Comparison of ENCODE assay signal across 26 mouse cellular contexts in the genomic region with DNA sequence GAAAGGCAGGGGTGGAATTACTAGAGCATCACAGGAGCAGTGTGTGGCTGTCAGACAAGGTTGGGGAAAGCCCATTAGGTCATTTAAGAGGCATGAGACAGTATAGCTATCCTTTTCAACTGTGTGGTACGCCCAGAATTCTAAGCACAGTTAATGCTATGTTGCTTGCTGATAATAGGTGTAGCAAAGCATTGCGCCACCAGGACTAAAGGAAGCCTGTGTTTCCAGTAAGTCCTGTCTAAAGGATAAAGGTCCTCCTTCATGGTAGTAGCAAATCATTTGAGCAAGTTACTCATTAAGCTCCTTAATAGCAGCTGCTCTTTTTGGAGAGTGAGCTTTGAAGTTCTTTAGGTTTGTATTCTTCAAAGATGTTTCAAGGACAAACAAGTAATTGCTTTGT. TPM values are rescaled to one million over a fixed set of nuclear protein-coding genes. Genes with fewer than 3 reads are reported as not detected.
DNase-seq lines count a peak whose midpoint lies in the region; ATAC-seq and TF ChIP-seq lines count a peak whose summit lies in the region.
"Had no signal": no experiment of that assay in that cellular context is flagged by ENCODE, and none has a peak within 500 bp of the region (broad histone marks: within the 10 kb centered on the region; RNA-seq: fewer than 3 reads in every experiment).

No protein-coding gene starts in this region.

- no peak for ATAC-seq in kidney, embryonic 14.5 days (ENCODE audit: low FRiP score, low TSS enrichment)
- ATAC-seq in intestine, embryonic 15.5 days: peak; percentile 96
- peak; percentile 31; the same call in 1 of the 2 replicates for ATAC-seq in kidney, embryonic 16.5 days (ENCODE audit: low FRiP score, low TSS enrichment)
- ATAC-seq in liver, embryonic 16.5 days (ENCODE audit: low read depth): peak; percentile 62; the same call in 1 of the 2 replicates
- ATAC-seq: forebrain, postnatal 0 days had no signal

- H3K4me3 ChIP-seq in kidney, adult 2 months (ENCODE audit: insufficient read depth, low read depth, low read length): no peak overlapping the region
- H3K4me3 ChIP-seq in kidney, embryonic 14.5 days (ENCODE audit: low read length): no peak overlapping the region
- no peak overlapping the region for H3K4me3 ChIP-seq in intestine, embryonic 15.5 days (replicated peaks)
- H3K4me3 ChIP-seq in kidney, embryonic 16.5 days (ENCODE audit: low read length): no peak overlapping the region
- no peak overlapping the region for H3K4me3 ChIP-seq in liver, embryonic 16.5 days (ENCODE audit: low read depth, low read length)
- H3K4me3 ChIP-seq: embryonic facial prominence, embryonic 10.5 days; forebrain, embryonic 10.5 days; hindbrain, embryonic 13.5 days; limb, embryonic 12.5 days; megakaryocyte, embryonic 14.5 days; neural tube, embryonic 12.5 days had no signal

- H3K9me3 ChIP-seq in kidney, embryonic 14.5 days (ENCODE audit: control insufficient read depth, low read length): no peaks in the 10 kb centered on the region
- no peaks in the 10 kb centered on the region for H3K9me3 ChIP-seq in intestine, embryonic 15.5 days
- no peaks in the 10 kb centered on the region for H3K9me3 ChIP-seq in kidney, embryonic 16.5 days (ENCODE audit: low read length)
- no peaks in the 10 kb centered on the region for H3K9me3 ChIP-seq in liver, embryonic 16.5 days (replicated peaks; ENCODE audit: control insufficient read depth, low read length)
- H3K9me3 ChIP-seq: embryonic facial prominence, embryonic 10.5 days; forebrain, embryonic 10.5 days; hindbrain, embryonic 13.5 days; limb, embryonic 12.5 days; megakaryocyte, embryonic 14.5 days; neural tube, embryonic 12.5 days had no signal

- no peak for TF ChIP-seq CTCF in kidney, adult 2 months (conservative IDR thresholded peaks at IDR 0.05; ENCODE audit: insufficient read depth, insufficient read length, low read depth, low read length)

- H3K27me3 ChIP-seq in kidney, adult 2 months (replicated peaks; ENCODE audit: control insufficient read depth, insufficient read depth, low read length): no peaks in the 10 kb centered on the region
- no peaks in the 10 kb centered on the region for H3K27me3 ChIP-seq in kidney, embryonic 14.5 days (ENCODE audit: control insufficient read depth, insufficient read depth, low read length)
- H3K27me3 ChIP-seq in intestine, embryonic 15.5 days (replicated peaks): no peaks in the 10 kb centered on the region
- no peaks in the 10 kb centered on the region for H3K27me3 ChIP-seq in kidney, embryonic 16.5 days (ENCODE audit: insufficient read depth, low read length)
- H3K27me3 ChIP-seq in liver, embryonic 16.5 days (ENCODE audit: control insufficient read depth, insufficient read depth, low read depth, low read length): no peaks in the 10 kb centered on the region
- H3K27me3 ChIP-seq: hindbrain, embryonic 13.5 days; limb, embryonic 12.5 days; neural tube, embryonic 12.5 days had no signal

- 57% methylated on average over 2 of the region's 2 CpGs for WGBS in kidney, adult 2 months
- WGBS in kidney, embryonic 14.5 days: 85% methylated on average over 2 of the region's 2 CpGs
- 54% methylated on average over 2 of the region's 2 CpGs for WGBS in intestine, embryonic 15.5 days
- WGBS in kidney, embryonic 16.5 days: 84% methylated on average over 2 of the region's 2 CpGs
- WGBS in liver, embryonic 16.5 days (ENCODE audit: insufficient replicate concordance): 44% methylated on average over 2 of the region's 2 CpGs

- H3K9ac ChIP-seq in kidney, embryonic 14.5 days (ENCODE audit: low read depth, low read length): no peak overlapping the region
- H3K9ac ChIP-seq in intestine, embryonic 15.5 days: no peak overlapping the region
- H3K9ac ChIP-seq in kidney, embryonic 16.5 days (replicated peaks; ENCODE audit: low read length): no peak overlapping the region
- no peak overlapping the region for H3K9ac ChIP-seq in liver, embryonic 16.5 days (ENCODE audit: low read depth, low read length)
- H3K9ac ChIP-seq: forebrain, postnatal 0 days; hindbrain, embryonic 13.5 days; limb, embryonic 12.5 days; lung, embryonic 14.5 days; neural tube, embryonic 12.5 days had no signal

- peak overlapping the region; percentile 28; the same call in 1 of the 2 replicates for H3K27ac ChIP-seq in kidney, adult 2 months (ENCODE audit: insufficient read depth, low read depth, low read length)
- H3K27ac ChIP-seq in kidney, embryonic 14.5 days (ENCODE audit: low read depth, low read length): no peak overlapping the region
- no peak overlapping the region for H3K27ac ChIP-seq in intestine, embryonic 15.5 days
- H3K27ac ChIP-seq in kidney, embryonic 16.5 days (ENCODE audit: low read length): no peak overlapping the region
- H3K27ac ChIP-seq in liver, embryonic 16.5 days (ENCODE audit: low read length): peak overlapping the region; percentile 59
- H3K27ac ChIP-seq: embryonic facial prominence, embryonic 10.5 days; forebrain, embryonic 10.5 days; hindbrain, embryonic 13.5 days; limb, embryonic 12.5 days; neural tube, embryonic 12.5 days had no signal

- TF ChIP-seq POLR2A in kidney, adult 2 months (IDR thresholded peaks at IDR 0.05; ENCODE audit: low read depth, low read length): no peak

- peaks cover 6% of the 10 kb centered on the region; the same call in 1 of the 2 replicates for H3K4me1 ChIP-seq in kidney, adult 2 months (ENCODE audit: control insufficient read depth, insufficient read depth, low read length)
- H3K4me1 ChIP-seq in kidney, embryonic 14.5 days (ENCODE audit: control insufficient read depth, insufficient read depth, low read length): no peaks in the 10 kb centered on the region
- no peaks in the 10 kb centered on the region for H3K4me1 ChIP-seq in intestine, embryonic 15.5 days (replicated peaks)
- no peaks in the 10 kb centered on the region for H3K4me1 ChIP-seq in kidney, embryonic 16.5 days (ENCODE audit: insufficient read depth, low read length)
- H3K4me1 ChIP-seq in liver, embryonic 16.5 days (ENCODE audit: control insufficient read depth, low read depth, low read length): no peaks in the 10 kb centered on the region
- H3K4me1 ChIP-seq: embryonic facial prominence, embryonic 10.5 days; forebrain, embryonic 10.5 days; hindbrain, embryonic 13.5 days; limb, embryonic 12.5 days; megakaryocyte, embryonic 14.5 days; neural tube, embryonic 12.5 days had no signal

- H3K4me2 ChIP-seq in kidney, embryonic 14.5 days (replicated peaks; ENCODE audit: low read depth, low read length): no peak overlapping the region
- H3K4me2 ChIP-seq in intestine, embryonic 15.5 days (replicated peaks): no peak overlapping the region
- H3K4me2 ChIP-seq in kidney, embryonic 16.5 days (replicated peaks; ENCODE audit: low read depth, low read length): no peak overlapping the region
- H3K4me2 ChIP-seq in liver, embryonic 16.5 days (ENCODE audit: low read depth, low read length): no peak overlapping the region
- H3K4me2 ChIP-seq: hindbrain, embryonic 13.5 days; limb, embryonic 12.5 days; lung, embryonic 14.5 days; neural tube, embryonic 12.5 days had no signal

- DNase-seq in kidney, adult 2 months: peak; percentile 52
- DNase-seq in gastrocnemius, postnatal 36 days: no peak
- DNase-seq in adrenal gland, postnatal 14 days: no peak
- DNase-seq in adrenal gland, adult 2 months: no peak
- DNase-seq: cerebellum, adult 11 months; cerebellum, postnatal 10 days; forebrain, postnatal 0 days; gastrocnemius, postnatal 25 days; heart, postnatal 36 days; lung, embryonic 14.5 days; lung, postnatal 36 days; midbrain, embryonic 14.5 days; retina, postnatal 1 day; right cerebral cortex, postnatal 25 days; thymus, adult 18-20 months; thymus, postnatal 36 days had no signal

- no peaks in the 10 kb centered on the region for H3K36me3 ChIP-seq in kidney, adult 2 months (ENCODE audit: control insufficient read depth, insufficient read depth, low read length)
- H3K36me3 ChIP-seq in kidney, embryonic 14.5 days (ENCODE audit: control insufficient read depth, insufficient read depth, low read length): no peaks in the 10 kb centered on the region
- H3K36me3 ChIP-seq in intestine, embryonic 15.5 days: no peaks in the 10 kb centered on the region
- no peaks in the 10 kb centered on the region for H3K36me3 ChIP-seq in kidney, embryonic 16.5 days (ENCODE audit: insufficient read depth, low read length)
- no peaks in the 10 kb centered on the region for H3K36me3 ChIP-seq in liver, embryonic 16.5 days (ENCODE audit: control insufficient read depth, insufficient read depth)
- H3K36me3 ChIP-seq: embryonic facial prominence, embryonic 10.5 days; forebrain, embryonic 10.5 days; hindbrain, embryonic 13.5 days; limb, embryonic 12.5 days; neural tube, embryonic 12.5 days had no signal

- intact Hi-C loops in gastrocnemius, postnatal 36 days (cut with DNase I): no loop called here

RNA-seq across cellular contexts. Expression of a gene that starts 13.6 kb away (rescaled TPM):
- polyA plus RNA-seq in kidney, adult 2 months (2012; rRNA removed): 81.7 and 86.1 TPM in 2 replicates
- 85.0 and 101 TPM in 2 replicates for polyA plus RNA-seq in kidney, embryonic 14.5 days (2014; fragmentation: Nextera tagmentation; extraction: Ambion mirVana)
- polyA plus RNA-seq in intestine, embryonic 15.5 days (2015; fragmentation: Nextera tagmentation; extraction: Ambion mirVana): 161 and 164 TPM in 2 replicates
- 120 and 122 TPM in 2 replicates for polyA plus RNA-seq in kidney, embryonic 16.5 days (2015; fragmentation: Nextera tagmentation; extraction: Ambion mirVana)
- polyA plus RNA-seq in liver, embryonic 16.5 days (2015; fragmentation: Nextera tagmentation; extraction: Ambion mirVana): 45.9 and 49.3 TPM in 2 replicates
- total RNA-seq in gastrocnemius, postnatal 36 days (2021): 100 to 1,000 TPM in 1 of 2 experiments, 10 to 100 TPM in 1; 91.1 to 112 TPM
- 84.3 and 88.3 TPM in 2 replicates for total RNA-seq in adrenal gland, postnatal 14 days (2021)
- total RNA-seq in adrenal gland, adult 2 months (2021): 10 to 100 TPM; 71.4 to 77.2 TPM
- polyA plus RNA-seq in adrenal gland, adult 2 months (2012; rRNA removed): 41.1 and 52.3 TPM in 2 replicates

Comparison
In these comparisons a context has a peak if more than half of its experiments do, and no peak if none do; other contexts are left out.
1. H3K27ac ChIP-seq: peak in kidney, adult 2 months (single experiment) and liver, embryonic 16.5 days (single experiment); none in kidney, embryonic 14.5 days (single experiment), intestine, embryonic 15.5 days (single experiment) and kidney, embryonic 16.5 days (single experiment).